Mouse (Mus musculus): ENCODE measurements at regions not wholly inside any gene's neighbourhood (a gene's known extent, or its start where the extent isn't known, plus 50 kb on each side); places are given as distances from the start of the nearest gene placed in this dataset.

DNA sequence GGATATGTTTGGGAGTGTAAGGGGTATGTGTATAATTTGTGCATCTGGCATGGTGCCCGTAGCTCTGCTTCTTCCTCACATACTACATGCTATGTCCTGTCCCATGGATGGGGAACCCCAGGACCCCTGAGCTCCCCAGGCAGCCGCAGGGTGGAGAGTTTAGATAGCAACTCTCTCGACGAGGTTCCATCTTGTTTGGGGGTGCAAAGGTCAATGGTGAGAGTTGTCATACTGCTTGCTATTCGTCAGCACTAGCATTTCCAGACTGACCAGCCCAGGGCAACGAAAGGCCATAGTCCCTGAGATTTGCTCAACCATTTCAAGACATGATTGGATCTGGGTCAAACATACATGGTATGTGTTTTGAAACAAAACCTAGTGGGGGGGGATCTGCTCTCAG, 71.4 kb downstream of the Cryaa start:
- H3K27me3 ChIP-seq (ENCODE audit: control insufficient read depth, insufficient read depth, low read length), result no peaks in the 10 kb centered on the region
- no peak overlapping the region for H3K9ac ChIP-seq (replicated peaks)
- no peaks in the 10 kb centered on the region for H3K9me3 ChIP-seq (ENCODE audit: control insufficient read depth, low read length)
- H3K4me1 ChIP-seq (replicated peaks; ENCODE audit: control insufficient read depth in 2 of 2, insufficient read depth in 2 of 2, low read length in 1 of 2), result peaks cover 0 to 22% of the 10 kb centered on the region in 2 experiments; a peak in 3 of 4 replicates
- TF ChIP-seq CTCF (IDR thresholded peaks at IDR 0.05; ENCODE audit: low read depth) (no peak), EP300 (IDR thresholded peaks at IDR 0.05; ENCODE audit: low read depth) (no peak)
- no peaks in the 10 kb centered on the region for H3K36me3 ChIP-seq (replicated peaks; ENCODE audit: control insufficient read depth, insufficient read depth, low read depth)
- no peak overlapping the region for H3K4me2 ChIP-seq (ENCODE audit: low read depth)
- DNase-seq (ENCODE audit: low read depth in 3 of 3, low spot score in 3 of 3) (no peak), ATAC-seq (ENCODE audit: insufficient read depth) (no peak)
- H3K4me3 ChIP-seq (ENCODE audit: insufficient read depth in 1 of 2, low read depth in 2 of 2, low read length in 2 of 2), result no peak overlapping the region
- 57% methylated on average over 6 of the region's 6 CpGs for WGBS (ENCODE audit: insufficient replicate concordance)
- H3K27ac ChIP-seq, result no peak overlapping the region

GRCm38 (mm10) chr17:31751262-31751661, 73.7 kb downstream of the Cryaa start:
- DNase-seq (ENCODE audit: low read depth in 3 of 3, low spot score in 3 of 3), result no peak
- H3K27ac ChIP-seq, result no peak overlapping the region
- WGBS (ENCODE audit: insufficient replicate concordance), result 48% methylated on average over 2 of the region's 2 CpGs

DNA sequence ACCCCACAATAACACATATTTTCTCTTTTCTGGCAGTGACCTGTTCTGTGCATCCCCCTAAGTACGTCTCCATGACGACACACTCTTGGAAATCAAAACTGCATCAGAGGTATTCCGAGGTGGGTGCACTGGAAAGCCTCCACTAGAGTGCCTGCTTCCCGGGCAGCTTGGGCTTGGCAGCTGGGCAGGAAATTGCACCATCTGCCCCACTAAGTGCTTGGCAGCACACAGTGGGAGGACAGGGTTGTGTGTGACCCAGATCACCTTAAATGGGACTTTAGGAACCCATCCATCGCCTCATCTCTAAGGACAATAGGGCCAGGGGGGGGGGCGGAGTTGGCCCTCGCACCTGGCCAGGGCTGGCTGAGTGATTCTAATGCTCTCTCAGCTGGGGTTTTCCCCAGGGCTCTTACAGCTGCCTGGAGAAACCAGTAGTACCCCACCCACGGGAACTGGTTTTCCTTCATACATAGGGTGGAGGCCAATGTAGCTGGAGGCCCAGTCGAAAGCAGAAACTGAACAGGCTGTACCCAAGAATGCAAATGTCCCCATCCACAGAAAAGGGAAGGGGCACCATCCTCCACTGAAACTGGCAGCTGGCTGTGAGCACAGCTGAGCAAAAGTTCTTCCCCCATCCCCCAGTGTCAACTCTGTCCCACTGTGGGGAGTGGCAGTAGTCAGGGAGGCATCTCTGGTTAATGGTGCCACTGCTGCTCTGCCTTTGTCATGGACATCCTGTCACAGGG, 75.7 kb downstream of the Cryaa start:
- WGBS (ENCODE audit: insufficient replicate concordance), result 50% methylated on average over 9 of the region's 9 CpGs
- DNase-seq (ENCODE audit: low read depth in 3 of 3, low spot score in 3 of 3), result no peak

More at GRCm38 (mm10) chr17:31751262-31751661, 73.7 kb downstream of the Cryaa start:
- no peak for ATAC-seq (ENCODE audit: insufficient read depth)
- H3K4me1 ChIP-seq (replicated peaks; ENCODE audit: control insufficient read depth in 2 of 2, insufficient read depth in 2 of 2, low read length in 1 of 2), result peaks cover 0 to 19% of the 10 kb centered on the region in 2 experiments; a peak in 3 of 4 replicates
- H3K4me3 ChIP-seq (ENCODE audit: insufficient read depth in 1 of 2, low read depth in 2 of 2, low read length in 2 of 2), result no peak overlapping the region
- H3K4me2 ChIP-seq (ENCODE audit: low read depth), result no peak overlapping the region
- no peak for TF ChIP-seq EP300 (IDR thresholded peaks at IDR 0.05; ENCODE audit: low read depth)
- TF ChIP-seq CTCF (IDR thresholded peaks at IDR 0.05; ENCODE audit: low read depth), result peak; percentile 66
- no peaks in the 10 kb centered on the region for H3K27me3 ChIP-seq (ENCODE audit: control insufficient read depth, insufficient read depth, low read length)
- H3K9ac ChIP-seq (replicated peaks), result no peak overlapping the region
- no peaks in the 10 kb centered on the region for H3K9me3 ChIP-seq (ENCODE audit: control insufficient read depth, low read length)
- no peaks in the 10 kb centered on the region for H3K36me3 ChIP-seq (replicated peaks; ENCODE audit: control insufficient read depth, insufficient read depth, low read depth)

GRCm38 (mm10) chr17:31753859-31754229, 76.2 kb downstream of the Cryaa start:
- WGBS (ENCODE audit: insufficient replicate concordance), result 36% methylated on average over 4 of the region's 4 CpGs
- Histone ChIP-seq H3K9me3 (ENCODE audit: control insufficient read depth, low read length) (no peaks in the 10 kb centered on the region), H3K27me3 (ENCODE audit: control insufficient read depth, insufficient read depth, low read length) (no peaks in the 10 kb centered on the region), H3K36me3 (replicated peaks; ENCODE audit: control insufficient read depth, insufficient read depth, low read depth) (no peaks in the 10 kb centered on the region), H3K4me2 (ENCODE audit: low read depth) (no peak overlapping the region), H3K9ac (replicated peaks) (no peak overlapping the region), H3K27ac (no peak overlapping the region), H3K4me3 (ENCODE audit: insufficient read depth in 1 of 2, low read depth in 2 of 2, low read length in 2 of 2) (no peak overlapping the region), H3K4me1 (replicated peaks; ENCODE audit: control insufficient read depth in 2 of 2, insufficient read depth in 2 of 2, low read length in 1 of 2) (0 out of 4 replicates have a peak, but pooled peaks cover 0 to under 1% of the 10 kb centered on the region in 2 experiments)
- TF ChIP-seq EP300 (IDR thresholded peaks at IDR 0.05; ENCODE audit: low read depth) (no peak), CTCF (IDR thresholded peaks at IDR 0.05; ENCODE audit: low read depth) (no peak)
- no peak for ATAC-seq (ENCODE audit: insufficient read depth)
- DNase-seq (ENCODE audit: low read depth in 3 of 3, low spot score in 3 of 3), result no peak

More for the DNA sequence above, 75.7 kb downstream of the Cryaa start:
- H3K4me2 ChIP-seq (ENCODE audit: low read depth), result no peak overlapping the region
- H3K9ac ChIP-seq (replicated peaks), result no peak overlapping the region
- ATAC-seq (ENCODE audit: insufficient read depth), result no peak
- no peak for TF ChIP-seq EP300 (IDR thresholded peaks at IDR 0.05; ENCODE audit: low read depth)
- TF ChIP-seq CTCF (IDR thresholded peaks at IDR 0.05; ENCODE audit: low read depth), result no peak
- no peak overlapping the region for H3K27ac ChIP-seq
- H3K27me3 ChIP-seq (ENCODE audit: control insufficient read depth, insufficient read depth, low read length), result no peaks in the 10 kb centered on the region
- H3K36me3 ChIP-seq (replicated peaks; ENCODE audit: control insufficient read depth, insufficient read depth, low read depth), result no peaks in the 10 kb centered on the region
- no peaks in the 10 kb centered on the region for H3K9me3 ChIP-seq (ENCODE audit: control insufficient read depth, low read length)
- no peak overlapping the region for H3K4me3 ChIP-seq (ENCODE audit: insufficient read depth in 1 of 2, low read depth in 2 of 2, low read length in 2 of 2)
- H3K4me1 ChIP-seq (replicated peaks; ENCODE audit: control insufficient read depth in 2 of 2, insufficient read depth in 2 of 2, low read length in 1 of 2), result 0 out of 4 replicates have a peak, but pooled peaks cover 0 to 3% of the 10 kb centered on the region in 2 experiments

DNA sequence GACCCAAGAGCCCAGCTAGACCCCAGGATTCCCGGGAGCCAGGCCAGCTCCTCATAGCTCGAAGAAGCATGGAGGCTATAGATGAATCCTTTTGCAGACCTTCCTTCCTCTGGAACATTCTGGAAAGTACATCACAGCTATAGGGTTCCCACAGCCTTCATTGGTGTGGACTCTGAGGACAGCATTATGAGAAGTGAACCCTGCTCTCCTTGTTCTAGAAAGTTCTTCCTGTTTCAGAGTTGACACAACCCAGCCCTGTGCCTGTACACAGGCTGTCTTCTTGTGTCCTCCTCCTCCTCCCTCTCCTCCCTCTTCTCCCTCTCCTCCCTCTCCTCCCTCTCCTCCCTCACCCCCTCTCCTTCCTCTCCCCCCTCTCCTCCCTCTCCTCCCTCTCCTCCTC, 82.9 kb downstream of the Cryaa start:
- Histone ChIP-seq H3K4me3 (ENCODE audit: insufficient read depth in 1 of 2, low read depth in 2 of 2, low read length in 2 of 2) (no peak overlapping the region), H3K9me3 (ENCODE audit: control insufficient read depth, low read length) (no peaks in the 10 kb centered on the region), H3K36me3 (replicated peaks; ENCODE audit: control insufficient read depth, insufficient read depth, low read depth) (no peaks in the 10 kb centered on the region), H3K9ac (replicated peaks) (no peak overlapping the region), H3K4me1 (replicated peaks; ENCODE audit: control insufficient read depth in 2 of 2, insufficient read depth in 2 of 2, low read length in 1 of 2) (no peaks in the 10 kb centered on the region), H3K27me3 (ENCODE audit: control insufficient read depth, insufficient read depth, low read length) (no peaks in the 10 kb centered on the region), H3K27ac (no peak overlapping the region), H3K4me2 (ENCODE audit: low read depth) (no peak overlapping the region)
- WGBS (ENCODE audit: insufficient replicate concordance), result 57% methylated on average over 2 of the region's 2 CpGs
- ATAC-seq (ENCODE audit: insufficient read depth) (no peak), DNase-seq (ENCODE audit: low read depth in 3 of 3, low spot score in 3 of 3) (no peak)
- TF ChIP-seq CTCF (IDR thresholded peaks at IDR 0.05; ENCODE audit: low read depth) (no peak), EP300 (IDR thresholded peaks at IDR 0.05; ENCODE audit: low read depth) (no peak)

Data from liver, embryonic 14.5 days (tissue).